Mouse (Mus musculus): ENCODE measurements at regions not wholly inside any gene's neighbourhood (a gene's known extent, or its start where the extent isn't known, plus 50 kb on each side); places are given as distances from the start of the nearest gene placed in this dataset.

DNA sequence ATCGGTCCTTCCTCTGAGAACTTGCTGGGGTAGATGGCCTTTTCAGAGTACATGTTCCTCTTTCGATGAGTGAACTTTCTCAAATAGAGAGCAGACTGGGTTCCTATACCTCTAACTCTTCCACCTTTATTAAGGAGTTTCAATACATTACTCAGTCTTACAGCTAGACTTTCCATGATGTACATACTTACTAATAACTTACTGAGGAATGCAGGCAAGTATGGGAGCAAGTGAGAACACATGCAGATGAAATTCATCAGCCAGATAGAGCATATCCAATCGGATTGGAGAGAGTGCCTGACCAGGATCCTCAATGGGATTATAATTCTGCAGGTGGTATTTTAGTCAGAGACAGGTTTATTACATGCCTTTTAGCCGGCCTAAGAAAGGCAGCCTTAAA is 292.2 kb upstream of the Large1 start:
- DNase-seq (ENCODE audit: low read depth, low spot score), result no peak

DNA sequence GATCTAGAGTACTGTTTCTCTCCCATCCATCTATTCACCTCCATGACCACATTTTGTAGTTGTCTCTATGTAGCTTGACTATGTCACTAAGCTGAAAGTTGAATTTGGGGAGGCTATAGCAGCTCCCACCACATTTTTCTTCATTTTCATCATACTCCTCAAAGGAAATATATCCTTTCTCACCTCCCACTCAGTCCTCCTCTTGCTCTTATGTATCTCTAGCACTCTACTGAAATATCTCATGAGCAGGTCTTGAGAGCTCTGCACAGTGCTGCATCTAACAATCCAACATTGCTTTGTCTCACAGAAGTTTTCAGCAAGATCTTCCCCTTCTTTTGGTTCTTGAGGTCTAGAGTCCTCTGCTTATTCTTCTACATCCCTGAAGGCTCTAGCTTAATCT is 273.5 kb upstream of the Large1 start:
- no peak for DNase-seq (ENCODE audit: low read depth, low spot score)

DNA sequence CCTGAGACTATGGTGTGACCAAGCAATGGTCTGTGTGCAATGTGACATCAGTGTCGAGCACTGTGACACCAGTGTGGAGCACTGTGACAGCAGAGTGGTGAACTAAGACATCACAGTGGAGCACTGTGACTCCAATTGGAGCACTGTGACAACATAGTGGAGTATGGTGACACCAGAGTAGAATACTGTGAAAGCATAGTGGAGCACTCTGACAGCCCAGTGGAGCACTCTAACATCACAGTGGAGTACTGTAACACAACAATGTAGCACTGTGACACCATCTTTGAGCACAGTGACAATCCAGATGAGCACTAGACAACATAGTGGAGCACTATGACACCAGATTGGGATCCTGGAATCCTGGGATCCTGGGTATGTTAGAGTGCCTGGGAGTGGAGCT is 265.6 kb upstream of the Large1 start:
- peak; percentile 46 for DNase-seq (ENCODE audit: low read depth, low spot score)

DNA sequence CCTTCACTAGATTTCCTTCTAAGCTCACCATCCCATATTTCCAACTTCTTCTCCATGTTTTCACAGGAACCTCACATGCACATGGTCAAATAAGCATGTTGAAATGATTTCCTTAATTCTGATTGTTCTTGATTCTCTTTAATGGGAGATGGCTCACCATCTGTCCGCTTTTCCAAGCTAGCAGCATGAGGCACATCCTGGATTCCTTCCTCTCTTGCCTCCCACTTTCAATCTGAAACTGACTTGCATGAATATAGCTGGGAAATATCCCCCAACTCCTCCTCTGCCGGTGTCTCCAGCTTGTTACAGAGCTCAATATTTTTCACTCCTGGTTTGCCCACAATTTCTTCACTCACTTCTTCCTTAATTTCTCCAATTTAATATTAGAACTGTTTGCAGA is 261.3 kb upstream of the Large1 start:
- no peak for DNase-seq (ENCODE audit: low read depth, low spot score)

DNA sequence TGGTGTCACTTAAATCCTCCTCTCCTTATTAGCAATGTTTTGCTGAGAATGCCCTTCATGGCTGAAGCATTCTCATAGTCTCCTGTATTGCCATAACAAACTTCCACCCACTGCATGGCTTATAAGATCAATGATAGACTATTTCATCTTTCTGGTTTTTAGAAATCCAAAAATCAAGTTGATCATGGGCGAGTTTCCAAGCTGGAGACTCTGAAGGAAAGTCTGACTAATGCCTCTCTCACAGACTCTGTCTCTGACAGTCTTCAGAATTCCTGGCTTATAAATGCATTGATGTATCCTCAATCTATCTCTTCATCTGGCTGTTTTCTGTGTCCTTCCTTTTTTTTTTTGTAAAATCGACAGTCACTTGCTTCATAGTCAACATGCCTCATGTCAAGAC is 260.8 kb upstream of the Large1 start:
- DNase-seq (ENCODE audit: low read depth, low spot score), result no peak

DNA sequence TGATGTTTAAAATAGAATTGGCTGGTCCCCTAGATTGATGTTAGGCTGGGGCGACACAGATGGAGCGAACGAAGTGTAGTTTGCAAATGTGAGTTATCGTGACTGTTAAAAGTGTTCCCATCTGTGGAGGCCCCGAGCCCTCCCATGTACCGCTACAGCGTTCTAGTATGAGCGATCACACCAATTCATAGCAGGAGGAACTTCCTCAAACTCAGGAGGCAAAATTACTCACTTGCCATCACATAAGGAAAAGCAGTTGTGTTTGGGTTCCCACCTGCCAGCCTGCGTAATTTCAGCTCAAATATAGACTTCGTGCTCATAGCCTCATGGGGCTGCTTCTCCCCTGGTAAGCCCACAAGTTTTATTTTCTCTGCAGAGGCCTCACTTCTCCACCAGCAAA is 258.2 kb upstream of the Large1 start:
- no peak for DNase-seq (ENCODE audit: low read depth, low spot score)

DNA sequence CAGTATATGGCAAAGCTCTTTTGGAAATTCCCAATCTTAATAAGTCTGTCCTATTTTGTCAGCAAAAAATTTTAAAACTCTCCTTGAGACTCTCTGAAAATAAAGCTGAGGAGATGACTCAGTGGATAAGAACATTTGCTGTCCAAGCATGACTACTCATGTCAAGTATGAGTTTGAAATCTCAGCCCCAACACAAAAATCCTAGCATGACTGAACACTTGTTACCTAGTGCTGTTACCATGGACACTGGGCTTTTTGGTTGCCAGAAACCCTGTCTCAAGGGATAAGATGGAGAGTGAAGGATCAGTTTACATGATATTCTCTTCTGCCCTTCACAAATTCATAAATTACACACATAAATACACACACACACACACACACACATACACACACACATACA is 217.3 kb upstream of the Large1 start:
- DNase-seq (ENCODE audit: low read depth, low spot score), result no peak

DNA sequence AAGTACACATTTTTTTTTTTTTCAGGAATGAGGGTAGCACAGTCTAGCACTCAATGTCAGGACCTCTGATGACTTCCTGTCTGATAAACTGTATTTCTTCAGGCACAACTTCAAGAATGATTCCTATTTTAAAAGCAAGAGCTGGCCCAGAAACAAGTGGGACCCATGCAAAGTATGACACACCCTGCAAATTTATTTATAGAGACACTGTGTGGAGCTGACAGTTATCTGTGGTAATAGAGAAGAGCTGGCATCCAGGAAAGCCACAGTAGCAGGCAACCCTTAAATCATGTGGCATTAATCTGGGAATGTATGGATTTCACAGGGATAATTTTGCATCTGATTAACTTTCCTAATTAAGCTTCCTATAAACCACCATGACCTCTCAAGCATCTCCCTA is 216.6 kb upstream of the Large1 start:
- DNase-seq (ENCODE audit: low read depth, low spot score), result no peak

Data from forelimb bud, embryonic 11.5 days (tissue).